8 mouse cellular contexts compared by ENCODE assay signal in the genomic region with DNA sequence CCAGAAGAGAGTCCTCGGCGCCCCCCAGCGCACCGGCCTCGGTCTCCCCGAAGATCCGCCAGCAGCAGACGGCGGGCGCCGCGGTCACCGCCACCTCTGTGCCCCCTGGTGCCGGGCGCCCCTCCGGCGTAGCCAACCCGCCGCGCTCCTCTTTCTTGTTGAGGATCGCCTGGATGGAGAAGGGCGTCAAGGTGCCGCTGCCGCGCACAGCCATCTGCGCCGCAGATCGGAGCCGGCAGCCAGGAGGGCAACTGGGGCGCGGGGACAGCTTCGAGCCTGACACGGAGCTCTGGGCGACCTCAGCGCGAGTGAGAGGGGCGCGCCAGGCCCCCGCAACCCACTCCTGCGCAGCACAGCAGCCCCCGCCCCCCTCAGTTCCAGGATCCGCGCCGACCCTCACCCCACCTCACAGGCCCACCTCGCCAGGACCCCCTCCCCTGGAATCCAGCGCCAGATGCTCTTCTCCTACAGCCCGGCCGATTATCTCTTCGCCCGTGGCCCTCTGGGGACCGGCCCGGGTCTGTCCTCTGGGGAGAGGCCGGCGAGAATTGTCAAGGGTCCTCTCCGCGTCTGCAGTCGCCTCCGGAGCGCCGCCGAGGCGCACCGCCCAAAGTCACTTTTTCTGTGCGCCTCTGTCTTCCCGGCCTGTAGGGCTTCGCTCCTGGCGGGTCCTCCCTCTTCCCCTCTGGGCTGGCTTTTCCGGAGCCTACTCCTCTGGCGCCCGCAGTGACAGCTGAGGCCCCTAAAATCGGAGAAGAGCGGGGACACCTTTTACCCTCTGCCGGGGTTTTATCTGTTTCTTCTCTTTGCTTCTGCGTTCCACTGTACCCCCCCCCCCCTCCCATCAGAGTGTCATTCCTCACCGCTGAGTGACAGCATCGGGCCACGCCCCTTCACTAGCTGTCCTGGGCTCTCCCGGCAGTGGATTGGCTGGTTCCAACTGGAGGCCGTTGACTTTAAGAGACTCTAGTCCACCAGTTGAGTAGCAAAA. TPM values are rescaled to one million over a fixed set of nuclear protein-coding genes. Genes with fewer than 3 reads are reported as not detected.
DNase-seq lines count a peak whose midpoint lies in the region; ATAC-seq lines count a peak whose summit lies in the region.

Gene Nkx3-2, minus strand, starts transcription at position 771 of the 991 bp plus-strand sequence.

- H3K9me3 ChIP-seq in hindbrain, embryonic 10.5 days, result no peaks in the 10 kb centered on the region
- H3K9me3 ChIP-seq in midbrain, embryonic 13.5 days, result no peaks in the 10 kb centered on the region

- peaks cover 93% of the 10 kb centered on the region for H3K27me3 ChIP-seq in hindbrain, embryonic 10.5 days (ENCODE audit: insufficient read depth, poor library complexity, severe bottlenecking)
- H3K27me3 ChIP-seq in midbrain, embryonic 13.5 days, result peaks cover 95% of the 10 kb centered on the region

- ATAC-seq in midbrain, embryonic 13.5 days, result peak; percentile 35
- ATAC-seq in monocyte, adult 5-6 weeks (replicated peaks; ENCODE audit: insufficient number of reproducible peaks, low FRiP score, low TSS enrichment, poor library complexity, severe bottlenecking), result no peak

- under 1% methylated on average over 78 of the region's 79 CpGs for WGBS in hindbrain, embryonic 10.5 days
- WGBS in midbrain, embryonic 13.5 days, result under 1% methylated on average over 78 of the region's 79 CpGs

- intact Hi-C loops in heart, postnatal 14 days (cut with DNase I), result no loop called here

- peak; percentile 84 for DNase-seq in heart, adult 11 months
- DNase-seq in heart, postnatal 14 days, result no peak
- DNase-seq in Muller cell, postnatal 12 days (ENCODE audit: inconsistent ontology term), result peak; percentile 28
- DNase-seq in hindbrain, embryonic 10.5 days (ENCODE audit: low spot score), result peak; percentile 84
- DNase-seq in layer of hippocampus, adult 11-12 months (ENCODE audit: low spot score), result no peak
- DNase-seq in adrenal gland, adult 18-20 months (ENCODE audit: low spot score in 2 of 2), result no peak

- H3K27ac ChIP-seq in hindbrain, embryonic 10.5 days, result 0 out of 2 replicates have a peak within 1 kb of the TSS, but pooled peaks have one; percentile 16
- H3K27ac ChIP-seq in midbrain, embryonic 13.5 days, result no peak within 1 kb of the TSS

- peaks cover 48% of the 10 kb centered on the region for H3K4me1 ChIP-seq in hindbrain, embryonic 10.5 days (replicated peaks)
- peaks cover 40% of the 10 kb centered on the region for H3K4me1 ChIP-seq in midbrain, embryonic 13.5 days (replicated peaks)

- H3K9ac ChIP-seq in midbrain, embryonic 13.5 days (replicated peaks), result peak within 1 kb of the TSS; percentile 28; the same call in 1 of the 2 replicates

- H3K4me2 ChIP-seq in midbrain, embryonic 13.5 days (replicated peaks), result peak within 1 kb of the TSS; percentile 63

- peak within 1 kb of the TSS; percentile 58 for H3K4me3 ChIP-seq in hindbrain, embryonic 10.5 days
- H3K4me3 ChIP-seq in midbrain, embryonic 13.5 days (replicated peaks), result peak within 1 kb of the TSS; percentile 38

- no peaks in the 10 kb centered on the region for H3K36me3 ChIP-seq in hindbrain, embryonic 10.5 days
- no peaks in the 10 kb centered on the region for H3K36me3 ChIP-seq in midbrain, embryonic 13.5 days

RNA-seq across cellular contexts. Expression of gene Nkx3-2, which starts in this region (rescaled TPM):
- not detected for total RNA-seq in heart, postnatal 14 days (2021)
- 0.27 and 0.46 TPM in 2 replicates for polyA plus RNA-seq in hindbrain, embryonic 10.5 days (2016; fragmentation: Nextera tagmentation; extraction: Ambion mirVana)
- polyA plus RNA-seq in midbrain, embryonic 13.5 days (2015; fragmentation: Nextera tagmentation; extraction: Ambion mirVana), result not detected in 2 replicates
- not detected in 3 replicates for total RNA-seq in monocyte, adult 5-6 weeks (2017)
- total RNA-seq in adrenal gland, adult 18-20 months (2021), result under 1 TPM in 1 of 2 experiments, not detected in 1; 0.17 TPM

Comparison
In these comparisons a context has a peak if more than half of its experiments do, and no peak if none do; other contexts are left out.
1. DNase-seq: peak in heart, adult 11 months (single experiment) and Muller cell, postnatal 12 days (single experiment); none in heart, postnatal 14 days (0 of 2), layer of hippocampus, adult 11-12 months (single experiment) and adrenal gland, adult 18-20 months (0 of 2).
2. Peak in DNase-seq, H3K4me3 ChIP-seq and H3K27ac ChIP-seq in hindbrain, embryonic 10.5 days; RNA of the gene not detected or under 1 TPM.
3. Peak in ATAC-seq, H3K4me3 ChIP-seq, H3K9ac ChIP-seq and H3K4me2 ChIP-seq in midbrain, embryonic 13.5 days; RNA of the gene not detected or under 1 TPM.